Comparison of ENCODE assay signal across 13 mouse cellular contexts in the genomic region with DNA sequence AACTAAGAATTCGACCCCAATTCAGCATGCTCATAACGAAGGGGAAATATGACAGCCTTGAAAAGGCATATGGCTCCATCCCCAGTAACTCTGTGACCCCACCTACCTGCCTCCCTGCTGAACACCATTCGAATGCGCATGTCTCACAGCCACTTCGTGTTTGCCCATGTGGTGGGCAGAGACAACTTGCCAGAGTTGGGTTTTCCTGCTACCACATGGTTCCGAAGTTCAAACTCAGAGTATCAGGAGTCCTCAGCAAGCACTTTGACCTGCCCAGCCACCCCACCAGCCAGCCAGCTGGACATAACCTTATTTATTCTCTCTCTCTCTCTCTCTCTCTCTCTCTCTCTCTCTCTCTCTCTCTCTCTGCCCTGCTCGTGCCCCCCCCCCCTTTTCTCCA. TPM values are rescaled to one million over a fixed set of nuclear protein-coding genes. Genes with fewer than 3 reads are reported as not detected.
"Had no signal": no experiment of that assay in that cellular context is flagged by ENCODE, and none has a peak within 500 bp of the region (broad histone marks: within the 10 kb centered on the region; RNA-seq: fewer than 3 reads in every experiment).

No protein-coding gene starts in this region.

- H3K4me3 ChIP-seq: layer of hippocampus, adult 2 months; myocyte had no signal

- H3K27me3 ChIP-seq: midbrain, embryonic 15.5 days had no signal

- DNase-seq: layer of hippocampus, adult 9-11 months; lung, adult 18-20 months; thymus, adult 18-20 months; thymus, postnatal 36 days had no signal

- ATAC-seq: intestine, postnatal 0 days; midbrain, embryonic 15.5 days had no signal

- H3K36me3 ChIP-seq: midbrain, embryonic 12.5 days; midbrain, embryonic 15.5 days had no signal

- H3K4me2 ChIP-seq: liver, embryonic 11.5 days had no signal

- H3K9me3 ChIP-seq: midbrain, embryonic 12.5 days; midbrain, embryonic 15.5 days had no signal

- H3K27ac ChIP-seq: layer of hippocampus, adult 2 months; liver, embryonic 14.5 days; macrophage; midbrain, embryonic 12.5 days; midbrain, embryonic 15.5 days had no signal

- H3K9ac ChIP-seq: liver, embryonic 14.5 days; midbrain, embryonic 15.5 days had no signal

RNA-seq across cellular contexts. Expression of a gene that starts 0.9 kb away (rescaled TPM):
- total RNA-seq: megakaryocyte, adult 5-6 weeks had no signal
- polyA plus RNA-seq: liver, embryonic 14.5 days; macrophage had no signal
